Mouse (Mus musculus) gonadal fat pad, adult 2 months (tissue): Measurements from ENCODE around the gene 6720489N17Rik. TPM values are rescaled to one million over a fixed set of nuclear protein-coding genes. Genes with fewer than 3 reads are reported as not detected.
"Not testable (repeated sequence)": the region's sequence is repeated elsewhere in the genome, so short reads cannot be mapped to it uniquely, and the experiment has no call there.

Experiments
- DNase-seq: peaks from one replicate; pipeline ENCODE4 v3.0.0-alpha.2; 2012; ENCODE audit warnings: low read depth
- polyA plus RNA-seq: library from polyadenylated mRNA; depleted of rRNA; stranded (reverse); fragments of >200 nt; gene quantifications from 2 replicates; pipeline ENCODE4 v1.2.3, GENCODE M21; 2012; rRNA removed

The 6720489N17Rik gene
- 0.16 and 0.62 TPM in 2 replicates for polyA plus RNA-seq

DNA sequence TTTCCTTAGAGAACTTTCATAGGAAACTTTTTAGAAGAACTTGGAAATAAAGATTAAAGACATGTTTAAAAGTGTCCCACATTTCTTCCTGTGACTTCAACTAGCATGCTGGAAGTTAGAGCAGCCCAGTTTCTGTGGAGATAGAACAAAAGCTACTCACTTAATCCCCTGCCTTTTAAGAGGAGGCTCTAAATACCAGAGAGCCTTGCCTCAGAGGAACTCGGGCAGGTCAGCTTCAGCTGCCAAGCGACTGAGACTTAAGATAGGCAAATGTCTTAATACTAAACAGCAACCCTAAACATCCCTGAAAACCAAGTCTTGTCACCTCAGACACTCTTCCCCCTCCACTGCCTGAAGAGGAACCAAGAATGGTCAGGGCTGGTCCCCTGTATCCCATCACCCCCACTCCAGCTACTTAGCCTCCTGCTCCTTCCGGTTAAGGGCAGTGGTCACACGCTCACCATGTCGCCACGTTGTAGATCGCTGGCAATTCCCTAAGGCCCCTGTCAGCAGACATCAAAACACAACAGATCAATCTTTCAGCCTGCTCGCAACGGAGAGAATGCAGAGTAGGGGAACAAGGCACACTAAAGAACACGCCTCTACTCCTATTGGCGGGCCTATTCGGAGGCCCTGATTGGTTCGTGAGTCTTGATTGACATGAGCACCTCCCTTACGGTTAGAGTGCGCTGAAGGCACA lies at the start of gene 6720489N17Rik:
Gene 6720489N17Rik (minus strand): TSS at position 606 of the 700 bp plus-strand sequence.
- DNase-seq: peak; percentile 37

DNA sequence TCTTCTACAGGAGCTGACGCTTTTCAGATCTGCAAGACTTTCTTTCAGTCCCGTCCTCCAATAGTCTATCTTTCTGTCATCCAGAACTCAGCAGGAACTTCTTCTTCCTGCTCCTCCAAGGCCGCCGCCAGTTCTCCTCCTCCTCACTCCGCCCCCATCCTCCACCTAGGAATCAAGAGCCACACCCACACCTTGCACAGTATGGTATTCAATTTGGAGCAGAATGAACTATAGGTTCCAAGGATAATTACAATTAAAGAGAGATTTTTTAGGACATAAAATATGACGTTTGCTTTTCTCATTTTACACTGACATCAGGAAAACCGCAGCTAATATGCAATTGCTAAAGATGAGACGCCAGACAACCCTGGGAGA lies 29.4 kb upstream of the 6720489N17Rik start:
- no peak for DNase-seq

DNA sequence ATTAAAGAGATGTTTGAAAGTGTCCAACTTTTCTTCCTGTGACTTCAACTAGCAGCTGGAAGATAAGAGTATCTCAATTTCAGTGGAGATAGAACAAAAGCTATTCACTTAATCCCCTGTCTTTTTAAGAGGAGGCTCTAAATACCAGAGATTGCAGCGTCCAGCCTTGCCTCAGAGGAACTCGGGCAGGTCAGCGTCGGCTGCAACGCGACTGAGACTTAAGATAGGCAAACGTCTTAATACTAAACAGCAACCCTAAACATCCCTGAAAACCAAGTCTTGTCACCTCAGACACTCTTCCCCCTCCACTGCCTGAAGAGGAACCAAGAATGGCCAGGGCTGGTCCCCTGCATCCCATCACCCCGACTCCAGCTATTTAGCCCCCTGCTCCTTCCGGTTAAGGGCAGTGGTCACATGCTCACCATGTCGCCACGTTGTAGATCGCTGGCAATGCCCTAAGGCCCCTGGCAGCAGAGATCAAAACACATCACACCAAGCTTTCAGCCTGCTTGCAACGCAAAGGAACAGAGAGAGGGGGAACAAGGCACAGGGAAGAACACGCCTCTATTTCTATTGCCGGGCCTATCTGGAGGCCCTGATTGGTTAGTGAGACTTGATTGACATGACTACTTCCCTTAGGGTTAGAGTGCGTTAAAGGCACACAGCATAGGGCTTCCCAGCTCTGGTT lies 28.8 kb upstream of the 6720489N17Rik start:
- peak; percentile 65 for DNase-seq

DNA sequence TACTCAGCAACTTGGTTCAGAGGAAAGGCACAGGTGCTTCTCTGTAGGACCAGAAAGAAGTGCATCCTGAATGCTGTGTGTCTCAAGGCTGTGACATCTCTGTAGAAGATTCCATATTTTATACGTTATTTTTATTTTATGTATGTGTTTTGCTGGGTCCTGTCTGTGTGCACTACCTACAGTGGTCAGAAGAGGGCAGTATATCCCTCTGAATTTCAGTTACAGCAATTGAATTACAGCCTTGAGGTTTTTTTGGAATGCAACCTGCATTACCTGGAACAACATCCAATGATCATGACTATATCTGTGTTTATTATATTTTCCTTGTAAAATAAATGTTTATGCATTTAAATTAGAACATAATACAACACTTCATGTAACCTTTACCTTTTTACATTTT lies 3.1 kb upstream of the 6720489N17Rik start:
- not testable (repeated sequence) for DNase-seq

DNA sequence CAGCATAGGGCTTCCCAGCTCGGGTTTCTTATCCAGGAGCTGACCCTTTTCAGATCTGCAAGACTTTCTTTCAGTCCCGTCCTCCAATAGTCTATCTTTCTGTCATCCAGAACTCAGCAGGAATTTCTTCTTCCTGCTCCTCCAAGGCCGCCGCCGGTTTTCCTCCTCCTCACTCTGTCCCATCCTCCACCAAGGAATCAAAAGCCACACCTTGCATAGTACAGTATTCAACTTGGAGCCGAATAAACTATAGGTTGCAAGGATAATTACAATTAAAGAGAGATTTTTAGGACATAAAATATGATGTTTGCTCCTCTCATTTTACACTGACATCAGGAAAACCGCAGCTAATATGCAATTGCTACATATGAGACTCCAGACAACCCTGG lies 289 bp upstream of the 6720489N17Rik start:
- not testable (repeated sequence) for DNase-seq

DNA sequence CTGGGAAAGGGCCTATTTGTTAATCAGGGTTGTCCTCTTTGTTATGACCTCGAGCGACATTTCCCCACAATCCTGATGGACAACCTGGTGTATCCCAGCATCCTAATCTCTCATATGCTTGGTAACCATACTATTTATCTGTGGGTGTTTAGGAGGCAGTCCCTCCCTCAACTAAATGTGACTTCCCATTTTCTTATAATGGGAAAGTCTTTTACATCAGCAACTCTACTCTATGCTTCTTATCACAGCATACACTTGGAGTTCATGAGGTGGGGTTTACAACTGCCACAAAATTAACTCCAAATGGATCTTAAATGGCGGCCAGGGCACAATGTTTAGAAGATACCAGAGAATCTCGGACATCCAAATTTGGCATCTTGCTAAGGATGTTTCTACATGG lies 6.5 kb downstream of the 6720489N17Rik start:
- not testable (repeated sequence) for DNase-seq

DNA sequence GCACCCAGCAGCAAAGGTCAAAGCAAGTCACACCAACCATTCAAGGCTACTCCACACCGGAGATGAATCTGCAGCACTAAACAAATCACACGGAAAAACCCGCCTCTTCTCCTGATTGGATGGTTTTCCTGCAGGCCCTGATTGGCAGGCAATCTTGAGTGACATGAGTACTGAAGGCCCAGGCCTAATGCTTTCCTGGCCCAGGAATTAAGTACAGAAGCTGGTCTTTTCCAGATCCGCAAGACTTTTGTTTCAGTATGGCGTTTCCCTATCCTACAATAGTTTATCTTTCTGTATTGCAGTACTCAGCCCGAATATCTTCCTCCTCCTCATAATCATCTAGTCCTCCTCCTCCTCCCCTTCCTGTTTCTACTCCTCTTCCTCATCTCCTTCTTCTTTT lies 52.9 kb downstream of the 6720489N17Rik start, which contains the start of gene Zfp934:
Gene Zfp934 (minus strand): TSS at position 101 of the 400 bp plus-strand sequence.
- DNase-seq: not testable (repeated sequence)

DNA sequence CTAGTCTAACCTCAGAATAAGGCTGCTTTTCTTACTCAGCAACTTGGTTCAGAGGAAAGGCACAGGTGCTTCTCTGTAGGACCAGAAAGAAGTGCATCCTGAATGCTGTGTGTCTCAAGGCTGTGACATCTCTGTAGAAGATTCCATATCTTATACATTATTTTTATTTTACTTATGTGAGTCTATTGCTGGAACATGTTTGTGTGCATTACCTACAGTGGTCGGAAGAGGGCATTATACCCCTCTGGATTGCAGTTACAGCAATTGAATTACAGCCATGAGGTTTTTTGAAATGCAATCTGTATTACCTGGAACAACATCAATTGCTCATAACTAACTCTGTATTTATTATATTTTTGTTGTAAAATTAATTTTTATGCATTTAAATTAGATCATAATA lies 62.3 kb downstream of the 6720489N17Rik start:
- DNase-seq: not testable (repeated sequence)

DNA sequence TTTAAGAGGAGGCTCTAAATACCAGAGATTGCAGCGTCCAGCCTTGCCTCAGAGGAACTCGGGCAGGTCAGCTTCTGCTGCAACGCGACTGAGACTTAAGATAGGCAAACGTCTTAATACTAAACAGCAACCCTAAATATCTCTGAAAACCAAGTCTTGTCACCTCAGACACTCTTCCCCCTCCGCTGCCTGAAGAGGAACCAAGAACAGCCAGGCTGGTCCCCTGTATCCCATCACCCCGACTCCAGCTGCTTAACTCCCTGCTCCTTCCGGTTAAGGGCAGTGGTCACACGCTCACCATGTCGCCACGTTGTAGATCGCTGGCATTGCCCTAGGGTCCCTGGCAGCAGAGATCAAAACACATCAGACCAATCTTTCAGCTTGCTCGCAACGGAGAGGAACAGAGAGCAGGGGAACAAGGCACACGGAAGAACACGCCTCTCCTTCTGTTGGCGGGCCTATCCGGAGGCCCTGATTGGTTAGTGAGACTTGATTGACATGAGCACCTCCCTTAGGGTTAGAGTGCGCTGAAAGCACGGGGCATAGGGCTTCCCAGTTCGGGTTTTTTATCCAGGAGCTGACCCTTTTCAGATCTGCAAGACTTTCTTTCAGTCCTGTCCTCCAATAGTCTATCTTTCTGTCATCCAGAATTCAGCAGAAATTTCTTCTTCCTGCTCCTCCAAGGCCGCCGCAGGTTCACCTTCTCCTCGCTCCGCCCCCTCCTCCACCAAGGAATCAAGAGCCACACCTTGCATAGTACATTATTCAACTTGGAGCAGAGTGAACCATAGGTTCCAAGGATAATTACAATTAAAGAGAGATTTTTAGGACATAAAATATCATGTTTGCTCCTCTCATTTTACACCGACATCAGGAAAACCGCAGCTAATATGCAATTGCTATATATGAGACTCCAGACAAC lies 65.5 kb downstream of the 6720489N17Rik start, which contains the start of gene Zfp935:
Gene Zfp935 (minus strand): TSS at position 323 of the 922 bp plus-strand sequence.
- not testable (repeated sequence) for DNase-seq

Other genes starting within 250 kb of the 6720489N17Rik start
- 0.19 and 0.28 TPM in 2 replicates for gene Gm3604, start 241.0 kb downstream of the 6720489N17Rik start, polyA plus RNA-seq
- 1.6 TPM in 2 replicates for gene Gm49359, start 157.3 kb downstream of the 6720489N17Rik start, polyA plus RNA-seq
- not detected in 2 replicates for gene Zfp935, start 65.7 kb downstream of the 6720489N17Rik start, polyA plus RNA-seq
- 1.3 and 1.9 TPM in 2 replicates for gene Zfp934, start 53.0 kb downstream of the 6720489N17Rik start, polyA plus RNA-seq
- gene Platr25, start 136.5 kb upstream of the 6720489N17Rik start, polyA plus RNA-seq: 1.1 and 1.3 TPM in 2 replicates
- gene Gm5141, start 161.6 kb upstream of the 6720489N17Rik start, polyA plus RNA-seq: 0.35 and 0.71 TPM in 2 replicates
- gene Fbp2, start 234.2 kb upstream of the 6720489N17Rik start, polyA plus RNA-seq: 2.8 and 4.5 TPM in 2 replicates